Mouse (Mus musculus) cerebellum, postnatal 4 days (tissue): ENCODE measurements around the gene Snd1.
A peak's percentile ranks its signal among the peaks of the same experiment; 100 is the strongest.
"Not testable (repeated sequence)": the region's sequence is repeated elsewhere in the genome, so short reads cannot be mapped to it uniquely, and the experiment has no call there.

ENCODE experiments used
- DNase-seq, 2 experiments: peaks; one replicate each; pipeline ENCODE4 v3.0.0; 2022; ENCODE audit warnings: low spot score in 2 of 2, mixed read lengths in 1 of 2

The Snd1 gene

DNA sequence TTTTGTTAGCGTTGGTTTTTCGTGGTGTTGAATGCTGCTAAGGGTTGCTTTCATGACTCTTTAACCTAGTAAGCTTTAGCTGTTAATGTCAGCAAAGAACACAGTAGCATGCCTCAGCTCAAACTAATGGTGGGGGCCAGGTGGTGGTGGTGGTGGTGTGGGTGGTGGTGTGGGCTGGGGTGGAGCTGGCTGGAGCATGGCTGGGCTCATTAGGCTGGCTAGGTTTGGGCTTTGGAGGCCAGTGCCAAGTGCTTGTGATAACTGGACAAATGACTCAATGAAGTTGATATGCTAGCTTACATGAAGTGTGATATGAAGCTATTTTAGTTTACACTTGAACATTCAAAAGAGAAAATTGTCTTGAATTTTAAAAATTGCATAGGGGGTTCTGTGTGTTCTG is 11.1 kb downstream of the Snd1 start:
- DNase-seq = no peak

DNA sequence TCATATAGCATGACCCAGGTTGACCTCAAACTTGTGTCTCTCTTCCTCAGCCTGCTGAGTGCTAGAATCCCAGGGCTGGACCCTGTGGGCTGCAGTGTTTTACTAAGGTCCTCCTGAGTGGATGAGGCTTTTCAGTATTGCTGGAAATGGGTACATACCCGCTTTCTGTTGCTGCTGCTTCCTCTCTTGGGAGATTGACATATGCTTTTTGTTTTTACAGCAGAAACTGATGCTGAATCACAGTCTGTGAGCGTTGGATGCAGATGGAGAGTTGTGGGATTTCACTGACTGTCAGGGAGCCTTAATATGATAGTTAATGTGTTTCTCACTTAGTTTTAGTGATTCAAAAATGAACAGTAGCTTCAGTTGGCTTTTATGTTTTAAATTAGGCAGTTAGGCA is 11.5 kb downstream of the Snd1 start:
- DNase-seq = no peak

DNA sequence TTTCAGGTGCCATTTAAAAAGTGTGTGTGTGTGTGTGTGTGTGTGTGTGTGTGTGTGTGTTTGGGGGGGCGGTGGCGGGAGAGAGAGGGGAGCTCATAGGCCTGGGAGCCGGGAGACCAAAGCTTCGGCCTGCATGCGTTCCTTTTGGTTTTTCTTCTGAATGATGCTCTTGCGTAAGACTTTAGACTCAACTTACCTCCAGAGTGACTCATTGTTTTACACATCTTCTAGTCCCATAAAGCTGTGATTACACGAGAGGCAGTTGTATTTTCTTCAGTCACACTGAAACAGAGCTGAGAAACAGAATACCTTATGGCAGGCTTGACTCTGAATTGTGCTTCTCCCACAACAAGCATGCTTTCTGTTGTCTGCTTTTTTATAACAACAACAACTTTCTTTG is 12.0 kb downstream of the Snd1 start:
- no peak for DNase-seq

DNA sequence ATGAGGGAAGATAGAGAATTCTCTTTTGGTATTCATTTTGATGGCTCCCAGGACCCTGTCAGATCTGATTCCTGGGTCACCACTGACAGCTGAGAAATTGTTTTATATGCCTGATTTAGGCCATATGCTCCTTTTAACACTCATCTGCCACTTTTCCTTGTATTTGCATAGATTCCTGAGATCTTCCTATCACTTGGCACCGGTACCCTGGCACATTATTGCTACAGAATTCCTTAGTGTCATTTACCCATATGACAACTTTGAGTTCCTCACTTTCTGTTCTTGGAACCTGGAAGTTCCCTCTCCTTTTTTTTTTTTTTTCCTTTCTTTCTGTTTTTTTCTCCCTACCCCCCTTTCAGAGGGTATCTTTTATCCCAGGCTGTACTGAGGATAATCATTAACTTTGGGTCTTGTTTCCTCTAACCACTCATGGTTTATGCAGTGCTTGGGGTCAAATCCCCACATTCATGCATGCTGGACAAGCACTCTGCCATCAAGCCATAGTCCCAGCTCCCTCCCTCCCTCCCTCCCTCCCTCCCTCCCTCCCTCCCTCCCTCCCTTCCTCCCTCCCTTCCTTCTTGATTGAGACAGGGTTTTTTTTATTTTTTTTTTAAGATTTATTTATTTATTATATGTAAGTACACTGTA is 13.4 kb downstream of the Snd1 start:
- no peak for DNase-seq

DNA sequence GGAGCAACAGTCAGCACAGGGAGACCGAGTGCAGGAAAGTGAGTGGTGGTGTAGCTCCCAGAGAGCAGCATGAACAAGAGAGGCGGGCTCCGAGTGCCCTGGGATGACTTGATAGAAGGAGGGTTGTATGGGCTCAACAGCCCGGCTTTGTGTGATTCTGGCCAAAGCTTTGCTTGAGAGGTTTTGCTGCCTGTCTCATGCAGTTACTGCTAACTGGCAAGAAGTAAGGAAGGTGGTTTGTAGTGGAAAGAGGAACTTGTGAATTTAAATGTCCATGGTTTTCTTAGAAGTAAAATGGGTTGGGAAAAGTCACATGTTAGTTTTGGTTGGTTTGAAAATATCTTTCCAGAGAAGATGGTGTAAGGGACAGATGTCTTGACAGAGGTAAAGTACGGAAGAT is 15.7 kb downstream of the Snd1 start:
- no peak for DNase-seq

DNA sequence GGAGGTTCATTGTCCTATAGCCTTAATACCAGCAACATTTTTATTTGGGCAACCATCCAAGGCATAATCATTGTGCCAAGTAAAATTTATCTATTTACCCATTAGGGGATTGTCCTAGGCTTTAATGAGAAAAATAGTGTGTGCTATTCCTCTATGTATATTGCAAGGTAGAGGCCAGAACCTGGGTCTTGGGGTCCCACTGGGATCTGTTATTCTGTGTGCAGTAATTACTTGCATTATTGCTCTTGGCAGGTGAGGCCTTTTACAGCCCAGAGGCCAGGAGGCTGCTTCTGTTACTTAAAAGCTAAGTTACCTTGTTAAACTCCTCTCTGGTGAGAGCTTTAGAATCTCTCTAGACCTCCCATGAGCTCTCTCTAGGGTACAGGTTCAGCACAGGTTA is 16.3 kb downstream of the Snd1 start:
- DNase-seq = no peak

DNA sequence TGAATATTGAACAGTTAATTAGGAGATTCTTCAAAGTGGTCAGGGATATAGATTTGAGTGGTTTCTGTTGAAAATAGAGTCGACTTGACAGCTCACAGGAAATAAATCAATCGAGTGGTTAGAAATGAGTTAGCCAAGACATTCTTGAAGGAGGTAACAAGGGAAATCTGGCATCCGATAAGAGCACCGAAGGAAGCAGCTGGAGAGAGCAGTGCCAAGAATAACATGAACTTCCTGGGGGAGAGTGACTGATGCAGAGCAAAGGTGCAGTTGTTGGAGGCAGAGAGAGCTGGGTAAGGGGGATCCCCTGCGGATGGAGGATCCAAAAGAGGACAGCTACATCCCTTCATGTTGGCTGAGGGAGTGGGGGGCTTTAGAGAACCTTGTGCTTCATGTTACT is 22.9 kb downstream of the Snd1 start:
- DNase-seq = no peak

DNA sequence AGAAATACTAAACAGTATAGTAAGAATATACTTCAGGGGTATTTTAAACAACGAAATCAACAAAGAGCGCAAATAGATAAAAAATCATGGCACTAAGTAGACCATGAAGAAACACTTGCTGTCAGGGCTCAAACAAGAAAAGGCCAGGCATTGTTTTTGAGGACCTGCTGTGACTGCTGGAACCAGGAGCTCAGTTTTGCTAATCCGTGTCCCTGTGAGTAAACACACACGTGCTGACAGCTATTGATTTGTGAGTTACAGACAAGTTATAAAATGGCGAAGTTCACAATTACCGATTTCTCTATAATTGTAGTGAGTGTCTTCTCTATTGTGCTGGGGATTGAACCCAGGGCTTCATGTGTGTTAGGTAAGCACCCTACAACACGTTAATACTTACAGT is 27.6 kb downstream of the Snd1 start:
- DNase-seq = no peak

DNA sequence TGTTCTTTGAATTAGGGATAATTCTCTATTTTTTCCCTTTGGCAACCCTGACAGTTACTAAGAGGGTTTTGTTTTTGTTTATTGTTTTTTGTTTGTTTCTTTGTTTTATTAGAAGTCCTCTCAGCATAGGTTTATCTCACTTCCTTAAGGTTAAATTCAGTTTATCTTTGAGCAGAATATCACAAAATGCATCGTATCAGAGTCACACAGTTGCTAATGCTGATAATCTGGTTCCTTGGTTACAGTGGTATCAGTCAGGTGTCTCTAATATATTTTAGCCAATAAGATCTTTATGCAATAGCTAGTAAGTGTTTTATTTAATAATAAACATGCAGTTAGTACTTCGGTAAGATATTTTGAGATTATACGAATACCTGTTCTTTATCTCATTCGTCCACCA is 28.2 kb downstream of the Snd1 start:
- no peak for DNase-seq

DNA sequence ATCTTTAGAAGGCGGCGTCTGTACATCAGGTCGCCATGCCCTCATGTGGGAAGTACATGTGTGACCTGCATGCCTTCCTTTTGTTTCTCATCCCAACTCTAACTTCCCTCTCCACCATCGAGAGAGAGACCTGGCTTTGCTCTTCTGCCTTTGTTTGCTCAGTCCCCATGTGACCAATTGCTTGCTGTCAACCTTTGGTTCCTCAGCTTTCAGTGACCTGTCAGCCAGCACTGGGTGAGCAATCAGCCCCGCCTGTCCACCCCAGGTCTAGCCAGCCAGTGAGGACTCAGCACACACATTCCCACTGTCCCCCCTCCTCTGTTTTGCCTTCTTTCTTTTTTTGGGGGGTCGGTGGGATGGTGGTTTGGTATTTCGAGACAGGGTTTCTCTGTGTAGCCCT is 29.7 kb downstream of the Snd1 start:
- DNase-seq = no peak

DNA sequence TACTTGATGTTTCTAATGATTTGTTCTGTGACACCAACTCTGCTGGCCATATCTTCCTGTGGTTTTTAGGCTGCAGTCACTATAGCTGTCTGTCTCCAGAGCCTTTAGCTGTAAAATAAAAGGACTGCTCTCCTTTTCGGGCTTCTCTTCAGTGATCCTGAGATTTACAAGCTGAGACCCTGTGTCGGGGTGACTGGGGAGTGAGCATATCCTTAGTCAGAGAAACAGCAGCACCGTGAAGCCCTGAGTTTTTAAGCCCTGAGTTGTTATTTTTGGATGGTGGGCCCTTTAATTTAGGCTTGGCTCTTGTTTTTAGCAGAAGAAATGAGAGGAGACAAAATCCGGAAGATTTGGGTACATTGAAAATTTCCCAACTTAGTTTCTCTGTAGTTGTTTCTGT is 32.8 kb downstream of the Snd1 start:
- no peak for DNase-seq

DNA sequence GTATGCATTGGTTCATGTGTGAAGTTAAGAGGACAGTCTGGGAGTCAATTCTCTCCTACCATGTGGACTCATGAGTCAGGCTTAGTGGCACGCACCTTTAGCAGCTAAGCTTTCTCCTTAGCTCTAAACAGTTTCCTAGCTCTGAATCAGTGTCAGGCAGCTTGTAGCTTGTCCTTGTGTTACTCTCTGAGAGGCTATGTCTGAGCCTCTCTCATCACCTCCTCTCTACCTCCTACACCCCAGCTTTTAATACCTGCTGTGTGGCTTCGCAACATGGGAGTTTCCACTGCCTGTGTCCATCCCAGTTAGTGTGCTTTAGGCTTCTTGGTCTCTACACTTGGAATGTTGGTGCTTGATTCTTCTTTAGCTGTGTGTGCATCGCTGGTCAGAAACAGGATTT is 39.3 kb downstream of the Snd1 start:
- no peak for DNase-seq

DNA sequence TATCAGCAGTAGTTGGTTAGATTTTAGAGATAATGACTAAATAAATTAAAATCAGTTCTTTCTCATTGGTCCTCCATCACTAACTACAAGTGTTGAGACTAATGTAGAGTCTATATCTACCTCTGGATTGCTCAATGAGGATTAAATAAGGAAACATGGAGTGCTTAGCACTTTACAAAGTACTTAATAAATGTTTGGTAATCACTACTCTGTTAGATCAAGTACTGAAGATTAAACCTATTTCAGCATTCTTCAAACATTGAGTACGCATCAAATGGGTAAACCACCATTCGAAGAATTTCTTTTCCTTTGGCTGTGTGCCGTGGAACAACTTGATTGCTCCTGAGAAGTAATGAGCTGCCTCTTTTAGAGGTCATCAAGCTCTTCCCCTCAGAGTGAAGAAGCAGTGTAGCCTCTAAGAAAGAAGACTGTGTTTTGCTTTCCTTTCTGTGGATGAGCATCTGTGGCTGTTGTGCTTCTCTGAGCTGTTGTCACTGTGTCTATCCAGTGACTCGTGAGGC is 40.0 kb downstream of the Snd1 start:
- DNase-seq = no peak

DNA sequence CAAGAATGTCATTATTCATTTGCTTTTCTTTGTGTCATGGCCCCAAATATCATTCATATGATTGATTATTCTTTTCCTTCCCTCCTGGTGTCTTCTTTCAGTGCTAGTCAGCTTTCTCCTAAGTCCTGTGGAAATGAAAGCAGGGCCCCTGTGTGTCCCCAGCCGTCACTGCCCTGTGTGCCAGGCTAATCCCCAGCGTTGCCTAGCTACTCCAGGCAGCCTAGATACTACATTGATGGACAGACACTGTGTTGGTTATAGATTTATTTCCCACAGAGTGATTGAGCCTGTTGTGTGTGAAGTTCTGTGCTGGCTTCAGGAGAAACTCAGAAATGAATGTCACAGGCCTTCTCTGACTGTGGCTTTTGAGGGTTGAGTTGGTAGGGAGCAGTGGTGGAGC is 41.7 kb downstream of the Snd1 start:
- DNase-seq = no peak

DNA sequence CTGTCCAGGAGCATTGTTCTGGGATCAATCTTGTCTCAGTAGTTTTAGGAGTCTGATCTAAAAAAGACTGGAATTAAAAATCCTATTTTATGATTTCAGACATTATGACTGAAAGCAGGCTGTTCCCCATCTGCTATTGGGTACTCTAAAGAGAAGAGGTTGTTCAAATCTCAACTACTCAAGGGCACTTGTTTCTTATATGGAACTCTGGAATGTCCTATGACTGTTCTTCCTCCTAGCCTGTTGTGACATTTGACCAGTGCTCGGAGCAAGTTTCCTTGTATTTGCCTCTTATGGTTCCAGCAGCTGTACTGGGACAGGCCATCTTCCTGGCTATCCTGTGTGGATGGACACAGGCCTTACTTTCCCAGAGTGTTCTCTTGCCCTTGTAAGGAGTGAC is 42.1 kb downstream of the Snd1 start:
- no peak for DNase-seq

DNA sequence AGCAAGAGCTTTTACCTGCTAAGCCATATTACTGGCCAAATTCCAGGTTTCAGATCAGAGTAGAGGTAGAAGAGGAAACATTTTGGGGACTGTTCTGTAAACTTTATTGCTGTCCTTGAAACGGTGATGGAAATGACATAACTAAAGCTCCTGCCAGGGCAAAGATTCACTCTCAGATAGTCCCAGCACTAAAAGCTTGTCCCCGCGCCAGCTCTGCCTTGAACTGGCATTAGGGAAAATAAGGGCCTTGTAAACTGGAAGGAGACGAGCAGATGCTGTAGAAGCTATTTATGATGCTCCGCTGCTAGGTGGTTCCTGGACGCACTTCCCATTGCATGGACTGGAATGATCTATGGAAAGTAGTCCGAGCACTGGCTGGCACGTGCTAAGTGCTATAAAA is 44.5 kb downstream of the Snd1 start:
- DNase-seq = no peak

DNA sequence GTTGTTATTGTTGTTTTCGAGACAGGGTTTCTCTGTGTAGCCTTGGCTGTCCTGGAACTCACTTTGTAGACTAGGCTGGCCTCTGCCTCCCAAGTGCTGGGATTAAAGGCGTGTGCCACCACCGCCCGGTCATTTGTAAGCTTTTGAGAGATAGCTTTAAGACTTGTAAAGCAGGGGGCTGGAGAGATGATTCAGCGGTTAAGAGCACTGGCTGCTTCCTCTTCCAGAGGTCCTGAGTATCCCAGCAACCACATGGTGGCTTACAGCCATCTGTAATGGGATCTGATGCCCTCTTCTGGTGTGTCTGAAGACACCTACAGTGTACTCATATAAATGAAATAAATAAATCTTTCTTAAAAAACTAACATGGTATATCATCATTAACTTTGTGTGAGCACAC is 45.8 kb downstream of the Snd1 start:
- not testable (repeated sequence) for DNase-seq

DNA sequence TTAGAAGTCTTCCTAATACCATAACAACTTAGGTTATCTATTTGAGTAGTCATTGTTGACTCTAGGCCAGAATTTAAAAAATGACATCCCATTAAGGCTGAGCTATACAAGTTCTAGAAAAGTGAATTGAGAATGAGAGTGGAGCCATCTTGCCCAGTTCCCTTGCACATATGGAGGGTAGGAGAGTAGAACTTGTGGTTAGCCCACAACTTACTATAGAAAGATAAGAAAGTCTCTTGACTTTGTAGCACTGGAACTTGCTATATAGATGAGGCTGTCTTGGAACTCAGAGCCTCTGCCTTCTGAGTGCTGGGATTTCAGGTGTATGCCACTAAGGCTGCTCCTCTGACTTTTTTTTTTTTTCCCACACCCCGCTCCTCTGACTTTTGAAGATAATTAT is 46.5 kb downstream of the Snd1 start:
- DNase-seq = no peak

DNA sequence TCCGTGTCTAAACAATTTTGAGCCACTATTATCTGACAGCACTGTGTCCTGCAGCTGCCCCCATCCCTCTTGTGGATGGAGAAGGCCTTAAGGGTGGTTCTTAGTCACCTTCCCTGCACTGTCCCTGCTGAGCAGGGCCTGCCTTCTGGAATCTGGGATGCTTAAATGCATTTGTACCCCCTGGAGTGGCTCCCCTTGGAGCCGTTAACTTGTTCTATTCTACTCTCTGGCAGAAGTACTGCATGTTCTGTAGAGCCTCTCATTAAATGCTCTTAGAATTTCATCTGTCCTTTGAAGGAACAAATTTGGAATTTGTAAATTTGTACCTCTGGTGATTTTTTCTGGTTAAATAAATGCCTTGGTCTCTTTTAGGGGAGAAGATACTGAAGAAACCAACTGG is 50.6 kb downstream of the Snd1 start:
- DNase-seq = no peak

DNA sequence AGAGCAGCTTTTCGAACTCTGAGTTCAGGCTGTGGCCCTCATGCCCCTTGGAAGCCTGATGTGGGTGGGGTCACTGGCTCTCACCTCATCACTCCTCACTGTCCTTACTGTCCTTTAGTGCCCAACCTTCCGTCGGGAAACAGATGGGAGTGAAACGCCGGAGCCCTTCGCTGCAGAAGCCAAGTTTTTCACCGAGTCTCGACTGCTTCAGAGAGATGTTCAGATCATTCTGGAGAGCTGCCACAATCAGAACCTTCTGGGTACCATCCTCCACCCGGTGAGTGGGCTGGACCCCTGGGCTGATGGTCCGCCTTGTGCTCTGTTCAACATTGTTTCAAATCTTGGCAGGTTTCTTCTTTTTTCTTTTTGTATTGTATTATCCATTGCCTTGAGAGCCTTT is 52.5 kb downstream of the Snd1 start:
- DNase-seq = no peak

DNA sequence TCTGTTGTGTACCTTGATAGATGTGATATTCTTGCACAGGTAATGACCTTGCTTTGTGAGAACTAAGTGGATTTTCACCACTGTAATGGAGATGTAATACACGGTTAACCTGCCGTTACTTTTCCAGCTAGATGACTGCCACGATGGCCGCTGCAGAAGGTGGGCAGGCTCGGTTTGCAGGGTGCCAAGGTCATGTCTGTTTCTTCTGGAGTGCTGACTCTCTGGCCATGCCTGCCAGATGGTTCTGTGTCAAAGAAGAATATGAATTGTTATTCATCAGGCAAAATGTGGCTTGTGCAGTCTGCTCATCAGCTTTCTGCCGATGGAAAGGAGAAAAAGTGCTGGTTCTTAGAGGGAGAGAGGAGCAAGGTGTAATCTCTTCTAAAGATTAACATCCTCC is 53.3 kb downstream of the Snd1 start:
- DNase-seq = no peak

DNA sequence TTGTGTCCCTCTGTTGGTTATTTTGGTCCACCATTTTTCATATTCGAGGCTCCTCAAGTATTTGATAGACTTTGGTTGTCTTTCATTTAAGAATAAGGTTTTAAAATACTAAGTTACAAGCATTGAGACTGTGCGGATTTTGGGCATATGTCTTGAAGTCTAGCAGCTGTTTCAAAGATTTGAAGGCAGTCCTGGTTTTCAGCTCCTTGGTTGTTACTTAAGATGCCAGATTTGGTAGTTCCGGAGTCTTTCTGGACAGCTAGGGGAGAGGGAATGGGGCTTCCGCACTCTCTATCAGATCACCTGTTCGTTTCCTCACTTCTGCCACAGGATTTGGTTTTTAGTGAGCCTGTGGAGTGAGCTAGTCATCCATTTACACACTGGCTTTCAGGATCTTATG is 61.5 kb downstream of the Snd1 start:
- DNase-seq = no peak

DNA sequence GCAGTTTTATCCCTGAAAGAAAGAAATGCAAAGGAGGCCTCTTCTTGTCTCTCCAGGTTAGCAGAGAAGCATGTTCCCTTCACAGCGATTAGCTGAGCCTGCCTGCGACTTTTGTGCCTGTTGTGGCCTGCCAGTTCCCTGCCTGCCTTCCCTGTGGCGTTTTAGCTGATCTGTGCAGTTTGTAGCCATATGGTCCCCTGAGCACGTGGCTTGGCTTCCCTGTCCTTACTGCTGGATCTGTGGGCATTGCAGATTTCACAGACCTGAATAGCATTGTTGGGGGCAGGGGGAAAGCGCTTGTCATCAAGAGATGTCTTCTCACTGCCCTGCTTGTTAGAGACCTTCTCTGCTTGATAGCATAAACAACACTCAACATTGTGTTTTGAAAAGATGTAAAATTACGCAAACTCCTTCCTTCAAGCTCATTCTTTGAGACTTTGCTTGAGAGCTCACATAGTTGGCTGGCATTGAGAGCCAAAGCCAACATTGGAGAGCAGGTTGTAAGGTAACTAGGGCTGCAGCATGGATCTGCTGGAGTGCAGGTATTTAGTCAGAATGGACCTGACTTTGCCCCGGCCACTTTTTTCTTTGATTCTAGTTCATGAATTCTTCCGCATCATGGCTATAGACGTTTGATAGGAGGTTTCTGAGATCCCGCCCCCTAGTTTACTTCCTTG is 63.0 kb downstream of the Snd1 start:
- peak in 1 of 2 experiments; percentile 61 for DNase-seq

DNA sequence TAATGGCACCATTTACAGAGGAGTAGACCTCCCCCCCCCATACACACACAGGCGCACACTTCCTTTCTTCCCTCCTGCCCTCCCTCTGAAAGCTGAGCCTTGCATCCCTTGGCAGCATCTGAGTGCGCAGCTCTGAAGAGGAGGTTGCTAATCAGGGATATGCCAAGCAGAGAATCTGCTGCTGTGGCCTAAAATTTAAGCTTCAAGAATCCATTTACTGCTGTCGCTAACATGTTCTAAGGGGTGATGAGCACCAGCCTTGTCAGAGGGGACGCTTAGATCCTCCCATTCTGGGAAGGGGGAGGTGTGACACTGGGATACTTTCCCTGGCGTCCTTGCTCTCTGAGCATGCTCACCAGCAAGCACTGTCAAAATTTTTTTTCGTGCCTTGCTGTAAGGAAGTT is 67.4 kb downstream of the Snd1 start:
- no peak for DNase-seq
